Mouse (Mus musculus) intestine, embryonic 14.5 days (tissue): Measurements from ENCODE around the gene Lonp2. TPM values are rescaled to one million over a fixed set of nuclear protein-coding genes. Genes with fewer than 3 reads are reported as not detected.

Experiments
- ATAC-seq: fragments of 200-750 bp; cut with Nextera tagmentation; replicated peaks from 2 replicates; pipeline ENCODE4 v1.8.0; 2017; ENCODE audit warnings: low read depth, moderate number of reproducible peaks, moderate TSS enrichment, moderate library complexity; ENCODE audit not compliant: low FRiP score, low TSS enrichment
- DNase-seq: peaks from one replicate; pipeline ENCODE4 v3.0.0-alpha.2; 2018; ENCODE audit warnings: low spot score
- H3K27ac ChIP-seq: fragments of 300-500 bp; sonication (generic); 2 replicates; pipeline ENCODE4 v1.5.1; 2014; ENCODE audit warnings: low read depth, mild to moderate bottlenecking, control low read depth
- H3K27me3 ChIP-seq: fragments of 300-500 bp; sonication (generic); replicated peaks from 2 replicates; pipeline ENCODE4 v1.6.1; 2014; ENCODE audit warnings: low read length, control low read depth; ENCODE audit not compliant: control insufficient read depth, insufficient read depth
- H3K36me3 ChIP-seq: fragments of 300-500 bp; sonication (generic); 2 replicates; pipeline ENCODE4 v1.6.1; 2014; ENCODE audit warnings: low read length, control low read depth; ENCODE audit not compliant: control insufficient read depth, insufficient read depth
- H3K4me1 ChIP-seq: fragments of 300-500 bp; sonication (generic); replicated peaks from 2 replicates; pipeline ENCODE4 v1.6.1; 2014; ENCODE audit warnings: low read length, control low read depth, mixed read lengths; ENCODE audit not compliant: control insufficient read depth, insufficient read depth
- H3K4me2 ChIP-seq: fragments of 300-500 bp; sonication (generic); 2 replicates; pipeline ENCODE4 v1.6.1; 2014; ENCODE audit warnings: low read length
- H3K4me3 ChIP-seq: fragments of 300-500 bp; sonication (generic); 2 replicates; pipeline ENCODE4 v1.5.1; 2014; ENCODE audit warnings: low read depth, low read length, control low read depth, mixed read lengths
- H3K9ac ChIP-seq: fragments of 300-500 bp; sonication (generic); 2 replicates; pipeline ENCODE4 v1.6.1; 2014; ENCODE audit warnings: mild to moderate bottlenecking, low read length
- H3K9me3 ChIP-seq: fragments of 300-500 bp; sonication (generic); 2 replicates; pipeline ENCODE4 v1.6.1; 2016; ENCODE audit warnings: low read length, control low read depth; ENCODE audit not compliant: control insufficient read depth
- WGBS: fragments of 180-500 bp; shearing (Covaris S2); extraction: QIAGEN DNeasy Blood & Tissue Kit; methylation state at CpG from one replicate; pipeline ENCODE4 v1.1.7; 2014; 5-methylcytosine and 5-hydroxymethylcytosine counted together
- polyA plus RNA-seq: library from polyadenylated mRNA; unstranded; fragments of >200 nt; fragmentation: Nextera tagmentation; extraction: Ambion mirVana; gene quantifications from 2 replicates; pipeline ENCODE4 v1.2.1, GENCODE M21; 2014

Gene Lonp2
- polyA plus RNA-seq, 1 experiment from 2014 or later: 47.2 TPM

GRCm38 (mm10) chr8:86637826-86638225 lies 14.0 kb downstream of the Lonp2 start:
- no peak overlapping the region for H3K9ac ChIP-seq
- H3K4me3 ChIP-seq: no peak overlapping the region
- H3K36me3 ChIP-seq: peaks cover 84% of the 10 kb centered on the region
- ATAC-seq (no peak), DNase-seq (no peak)
- H3K27ac ChIP-seq: no peak overlapping the region
- no peaks in the 10 kb centered on the region for H3K4me1 ChIP-seq
- H3K27me3 ChIP-seq: no peaks in the 10 kb centered on the region
- no peaks in the 10 kb centered on the region for H3K9me3 ChIP-seq
- no peak overlapping the region for H3K4me2 ChIP-seq
- 85% methylated on average over 4 of the region's 4 CpGs for WGBS

GRCm38 (mm10) chr8:86638981-86639380 lies 15.1 kb downstream of the Lonp2 start:
- H3K27me3 ChIP-seq: no peaks in the 10 kb centered on the region
- no peak overlapping the region for H3K9ac ChIP-seq
- DNase-seq (no peak), ATAC-seq (no peak)
- H3K27ac ChIP-seq: no peak overlapping the region
- no peak overlapping the region for H3K4me3 ChIP-seq
- H3K9me3 ChIP-seq: no peaks in the 10 kb centered on the region
- WGBS: 81% methylated on average over 4 of the region's 4 CpGs
- no peaks in the 10 kb centered on the region for H3K4me1 ChIP-seq
- H3K4me2 ChIP-seq: no peak overlapping the region
- H3K36me3 ChIP-seq: peaks cover 74% of the 10 kb centered on the region

DNA sequence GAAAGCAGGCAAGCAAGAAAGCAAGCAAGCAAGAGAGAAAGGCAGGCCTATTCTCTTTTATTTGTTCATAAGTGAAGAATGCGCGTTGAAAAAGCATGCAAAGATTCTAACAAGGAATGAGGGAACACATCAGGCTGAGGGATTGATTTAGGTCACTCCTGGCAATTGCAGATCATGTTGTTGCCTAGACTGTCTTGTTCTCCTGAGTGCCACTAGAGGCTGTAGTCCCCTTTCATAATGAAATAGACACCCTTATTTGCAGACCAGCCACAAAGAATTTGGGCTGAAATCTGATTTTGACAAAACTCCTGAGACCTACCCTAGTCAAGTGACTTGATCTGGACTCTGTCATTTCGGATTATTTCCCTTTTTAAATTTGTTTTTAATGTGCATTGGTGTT lies 18.8 kb downstream of the Lonp2 start:
- Histone ChIP-seq H3K27me3 (no peaks in the 10 kb centered on the region), H3K36me3 (peaks cover 51% of the 10 kb centered on the region), H3K27ac (no peak overlapping the region), H3K4me2 (no peak overlapping the region), H3K4me1 (no peaks in the 10 kb centered on the region), H3K9me3 (no peaks in the 10 kb centered on the region), H3K4me3 (no peak overlapping the region), H3K9ac (no peak overlapping the region)
- WGBS: 82% methylated on average over 3 of the region's 3 CpGs
- no peak for ATAC-seq
- no peak for DNase-seq

DNA sequence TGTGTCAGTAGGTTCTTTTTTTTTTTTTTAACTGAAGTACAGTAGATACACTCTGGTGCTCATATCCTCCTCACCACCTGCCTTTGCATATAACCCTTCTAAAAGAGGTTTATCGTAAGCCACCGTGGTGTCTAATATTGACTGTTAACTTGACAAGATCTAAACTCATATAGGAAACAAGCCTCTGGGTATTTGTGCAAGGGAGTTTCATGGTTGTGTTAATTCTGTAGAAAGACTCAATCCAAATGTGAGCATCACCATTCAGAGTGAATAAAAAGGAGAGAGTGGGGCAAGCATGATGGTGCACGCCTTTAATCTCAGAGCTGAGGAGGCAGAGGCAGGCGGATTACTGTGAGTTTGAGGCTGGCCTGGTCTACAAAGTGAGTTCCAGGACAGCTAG lies 20.8 kb downstream of the Lonp2 start:
- Histone ChIP-seq H3K9ac (no peak overlapping the region), H3K4me2 (no peak overlapping the region), H3K4me1 (no peaks in the 10 kb centered on the region), H3K4me3 (no peak overlapping the region), H3K36me3 (peaks cover 33% of the 10 kb centered on the region), H3K9me3 (no peaks in the 10 kb centered on the region), H3K27ac (no peak overlapping the region), H3K27me3 (no peaks in the 10 kb centered on the region)
- no peak for ATAC-seq
- DNase-seq: no peak
- 96% methylated on average over 4 of the region's 4 CpGs for WGBS

DNA sequence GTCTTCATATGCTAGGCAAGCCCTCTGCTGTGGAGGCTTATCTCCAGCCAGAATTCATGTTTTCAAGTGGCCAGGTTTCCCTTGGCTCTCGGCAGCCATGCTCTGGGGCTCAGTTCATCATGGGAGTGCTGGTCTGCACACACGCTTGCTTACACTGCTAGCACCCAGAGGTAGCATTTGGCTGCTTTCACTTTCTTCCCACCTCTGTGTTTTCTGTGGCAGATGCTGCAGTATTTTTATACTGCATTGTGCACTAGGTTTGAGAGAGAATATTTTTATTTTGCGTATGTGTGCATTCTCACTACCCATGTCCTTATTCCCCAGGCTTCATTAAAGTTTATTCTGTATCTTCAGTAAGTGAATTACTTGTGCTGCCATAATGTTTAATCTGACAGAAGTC lies 23.9 kb downstream of the Lonp2 start:
- ATAC-seq: no peak
- Histone ChIP-seq H3K9me3 (no peaks in the 10 kb centered on the region), H3K4me1 (no peaks in the 10 kb centered on the region), H3K4me2 (no peak overlapping the region), H3K27ac (no peak overlapping the region), H3K36me3 (peaks cover 23% of the 10 kb centered on the region), H3K9ac (no peak overlapping the region), H3K27me3 (no peaks in the 10 kb centered on the region), H3K4me3 (no peak overlapping the region)
- 90% methylated on average over 3 of the region's 3 CpGs for WGBS
- DNase-seq: no peak

- ATAC-seq: no peak
- no peaks in the 10 kb centered on the region for H3K4me1 ChIP-seq
Measured at GRCm38 (mm10) chr8:86651416-86651815, 27.6 kb downstream of the Lonp2 start.

DNA sequence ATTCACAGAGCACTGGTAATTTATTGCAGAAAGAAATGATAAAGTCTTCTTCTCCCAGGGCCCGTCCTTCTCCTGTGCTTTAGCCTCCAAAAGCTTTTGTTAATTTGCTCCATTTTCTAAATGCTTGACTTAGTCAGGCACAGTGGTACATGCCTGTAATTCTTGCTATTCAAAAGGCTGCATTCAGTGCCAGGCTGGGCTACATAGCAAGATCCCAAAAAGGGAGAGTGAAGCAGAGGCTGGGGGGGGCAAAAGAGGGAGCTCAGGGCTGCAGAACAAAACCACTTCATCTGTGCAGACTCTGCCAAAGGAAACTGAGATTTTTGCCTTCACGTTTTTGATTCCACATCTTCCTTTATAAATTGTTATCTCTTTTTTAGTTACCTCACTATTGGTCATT lies 28.7 kb downstream of the Lonp2 start:
- Histone ChIP-seq H3K9me3 (no peaks in the 10 kb centered on the region), H3K4me3 (no peak overlapping the region), H3K27me3 (no peaks in the 10 kb centered on the region), H3K4me1 (no peaks in the 10 kb centered on the region), H3K27ac (no peak overlapping the region), H3K9ac (no peak overlapping the region), H3K4me2 (no peak overlapping the region), H3K36me3 (peaks cover 28% of the 10 kb centered on the region)
- ATAC-seq: no peak
- no peak for DNase-seq
- 82% methylated on average over 2 of the region's 2 CpGs for WGBS

More at GRCm38 (mm10) chr8:86651416-86651815, 27.6 kb downstream of the Lonp2 start:
- Histone ChIP-seq H3K4me2 (no peak overlapping the region), H3K27me3 (no peaks in the 10 kb centered on the region), H3K36me3 (peaks cover 28% of the 10 kb centered on the region), H3K27ac (no peak overlapping the region), H3K9ac (no peak overlapping the region), H3K4me3 (no peak overlapping the region), H3K9me3 (no peaks in the 10 kb centered on the region)
- no peak for DNase-seq
- WGBS: 70% methylated on average over 5 of the region's 5 CpGs

- H3K9ac ChIP-seq: no peak overlapping the region
- H3K36me3 ChIP-seq: peaks cover 28% of the 10 kb centered on the region
- no peak for DNase-seq
- H3K4me2 ChIP-seq: no peak overlapping the region
- H3K9me3 ChIP-seq: no peaks in the 10 kb centered on the region
- no peak overlapping the region for H3K27ac ChIP-seq
- no peaks in the 10 kb centered on the region for H3K4me1 ChIP-seq
- 83% methylated on average over 1 of the region's 1 CpGs for WGBS
- no peak for ATAC-seq
- H3K27me3 ChIP-seq: no peaks in the 10 kb centered on the region
- H3K4me3 ChIP-seq: no peak overlapping the region
Measured at GRCm38 (mm10) chr8:86654578-86654977, 30.7 kb downstream of the Lonp2 start.

- Histone ChIP-seq H3K4me2 (no peak overlapping the region), H3K4me1 (no peaks in the 10 kb centered on the region; the same call in 1 of the 2 replicates), H3K4me3 (no peak overlapping the region), H3K9me3 (no peaks in the 10 kb centered on the region), H3K27me3 (no peaks in the 10 kb centered on the region), H3K27ac (peak overlapping the region; percentile 59), H3K36me3 (peaks cover 30% of the 10 kb centered on the region), H3K9ac (no peak overlapping the region)
- no peak for DNase-seq
- ATAC-seq: 0 out of 2 replicates have a peak, but pooled peaks have one; percentile 64
Measured at GRCm38 (mm10) chr8:86668750-86669149, 44.9 kb downstream of the Lonp2 start.
